Mouse (Mus musculus) hindbrain, postnatal 0 days (tissue): ENCODE results near the gene Slc35d1. TPM values are rescaled to one million over a fixed set of nuclear protein-coding genes. Genes with fewer than 3 reads are reported as not detected.

ENCODE experiments used
- ATAC-seq: fragments of 200-750 bp; cut with Nextera tagmentation; 2 replicates; pipeline ENCODE4 v1.8.0; 2017; ENCODE audit warnings: mild to moderate bottlenecking, moderate TSS enrichment, moderate library complexity
- DNase-seq: peaks from one replicate; pipeline ENCODE4 v3.0.0-alpha.2; 2015; ENCODE audit warnings: low spot score
- H3K27ac ChIP-seq: fragments of 300-500 bp; sonication (generic); 2 replicates; pipeline ENCODE4 v1.5.1; 2014; ENCODE audit warnings: mild to moderate bottlenecking
- H3K27me3 ChIP-seq: fragments of 300-500 bp; sonication (generic); 2 replicates; pipeline ENCODE4 v1.6.1; 2014; ENCODE audit warnings: low read length, mixed read lengths; ENCODE audit not compliant: insufficient read depth
- H3K36me3 ChIP-seq: fragments of 300-500 bp; sonication (generic); 2 replicates; pipeline ENCODE4 v1.6.1; 2014; ENCODE audit warnings: low read length, mixed read lengths; ENCODE audit not compliant: insufficient read depth
- H3K4me1 ChIP-seq: fragments of 300-500 bp; sonication (generic); 2 replicates; pipeline ENCODE4 v1.6.1; 2014; ENCODE audit warnings: antibody characterized with exemption, low read length, mixed read lengths; ENCODE audit not compliant: insufficient read depth
- H3K4me2 ChIP-seq: fragments of 300-500 bp; sonication (generic); 2 replicates; pipeline ENCODE4 v1.6.1; 2014; ENCODE audit warnings: low read depth, mild to moderate bottlenecking, low read length, moderate library complexity, mixed read lengths
- H3K4me3 ChIP-seq: fragments of 300-500 bp; sonication (generic); 2 replicates; pipeline ENCODE4 v1.5.1; 2014; ENCODE audit warnings: low read length
- H3K9ac ChIP-seq: fragments of 300-500 bp; sonication (generic); replicated peaks from 2 replicates; pipeline ENCODE4 v1.6.1; 2014; ENCODE audit warnings: mild to moderate bottlenecking, low read length, moderate library complexity, mixed read lengths
- H3K9me3 ChIP-seq: fragments of 300-500 bp; sonication (generic); 2 replicates; pipeline ENCODE4 v1.6.1; 2016; ENCODE audit warnings: low read length, mixed read lengths
- CTCF ChIP-seq: IDR thresholded peaks from 2 replicates; pipeline ENCODE4 v1.5.1; 2016; ENCODE audit warnings: antibody characterized with exemption, control low read depth, low read depth
- WGBS: fragments of 180-500 bp; shearing (Covaris S2); extraction: QIAGEN DNeasy Blood & Tissue Kit; methylation state at CpG from one replicate; pipeline ENCODE4 v1.1.7; 2014; 5-methylcytosine and 5-hydroxymethylcytosine counted together
- polyA plus RNA-seq: library from polyadenylated mRNA; unstranded; fragments of >200 nt; fragmentation: Nextera tagmentation; extraction: Ambion mirVana; gene quantifications from 2 replicates; pipeline ENCODE4 v1.2.1, GENCODE M21; 2015
- total RNA-seq: library from RNA; depleted of rRNA; stranded (reverse); fragments of >200 nt; gene quantifications from 2 replicates; pipeline ENCODE4 v1.2.3, GENCODE M21; 2014; rRNA removed

Slc35d1 gene
- total and polyA plus RNA-seq, 2 experiments from 2014 or later: 4.0 to 5.1 TPM

GRCm38 (mm10) chr4:103136946-103137345, 78.0 kb downstream of the Slc35d1 start:
- Histone ChIP-seq H3K9me3 (no peaks in the 10 kb centered on the region), H3K4me1 (no peaks in the 10 kb centered on the region), H3K27ac (no peak overlapping the region), H3K27me3 (no peaks in the 10 kb centered on the region), H3K9ac (no peak overlapping the region), H3K36me3 (no peaks in the 10 kb centered on the region), H3K4me3 (no peak overlapping the region), H3K4me2 (no peak overlapping the region)
- no peak for ATAC-seq
- DNase-seq: no peak
- 78% methylated on average over 1 of the region's 1 CpGs for WGBS
- no peak for TF ChIP-seq CTCF

- Histone ChIP-seq H3K4me3 (no peak overlapping the region), H3K9me3 (no peaks in the 10 kb centered on the region), H3K36me3 (no peaks in the 10 kb centered on the region), H3K4me1 (no peaks in the 10 kb centered on the region), H3K27me3 (no peaks in the 10 kb centered on the region), H3K9ac (no peak overlapping the region), H3K4me2 (no peak overlapping the region), H3K27ac (no peak overlapping the region)
- WGBS: 88% methylated on average over 4 of the region's 4 CpGs
- ATAC-seq (no peak), DNase-seq (no peak)
- TF ChIP-seq CTCF: no peak
Measured at GRCm38 (mm10) chr4:103126533-103126932, 88.4 kb downstream of the Slc35d1 start.

- no peak for TF ChIP-seq CTCF
- no peak for ATAC-seq
Measured at GRCm38 (mm10) chr4:103123606-103124005, 91.4 kb downstream of the Slc35d1 start.

GRCm38 (mm10) chr4:103123086-103123485, 91.9 kb downstream of the Slc35d1 start:
- no peak for TF ChIP-seq CTCF
- Histone ChIP-seq H3K4me2 (no peak overlapping the region), H3K36me3 (no peaks in the 10 kb centered on the region), H3K9me3 (no peaks in the 10 kb centered on the region), H3K4me1 (no peaks in the 10 kb centered on the region), H3K4me3 (no peak overlapping the region), H3K27me3 (no peaks in the 10 kb centered on the region), H3K27ac (no peak overlapping the region), H3K9ac (no peak overlapping the region)
- no peak for DNase-seq
- ATAC-seq: no peak
- WGBS: 66% methylated on average over 2 of the region's 2 CpGs

More at GRCm38 (mm10) chr4:103123606-103124005, 91.4 kb downstream of the Slc35d1 start:
- no peak for DNase-seq
- H3K9ac ChIP-seq: no peak overlapping the region
- no peaks in the 10 kb centered on the region for H3K4me1 ChIP-seq
- H3K27me3 ChIP-seq: no peaks in the 10 kb centered on the region
- H3K27ac ChIP-seq: no peak overlapping the region
- no peak overlapping the region for H3K4me3 ChIP-seq
- no peaks in the 10 kb centered on the region for H3K36me3 ChIP-seq
- no peak overlapping the region for H3K4me2 ChIP-seq
- no peaks in the 10 kb centered on the region for H3K9me3 ChIP-seq

GRCm38 (mm10) chr4:103120874-103121389, 94.0 kb downstream of the Slc35d1 start:
- no peaks in the 10 kb centered on the region for H3K27me3 ChIP-seq
- ATAC-seq: no peak
- DNase-seq: no peak
- no peak overlapping the region for H3K27ac ChIP-seq
- WGBS: 87% methylated on average over 9 of the region's 9 CpGs
- 0 out of 2 replicates have a peak, but pooled peaks cover 3% of the 10 kb centered on the region for H3K36me3 ChIP-seq
- H3K9ac ChIP-seq: no peak overlapping the region
- H3K4me3 ChIP-seq: no peak overlapping the region
- no peak for TF ChIP-seq CTCF
- peak overlapping the region; percentile 91 for H3K4me2 ChIP-seq
- no peaks in the 10 kb centered on the region; the same call in 1 of the 2 replicates for H3K4me1 ChIP-seq
- no peaks in the 10 kb centered on the region for H3K9me3 ChIP-seq

Other genes with a start within 250 kb of the Slc35d1 start
- gene Tctex1d1, start 236.6 kb downstream of the Slc35d1 start, total RNA-seq: 0.73 and 5.5 TPM in 2 replicates
- gene Tctex1d1, start 236.6 kb downstream of the Slc35d1 start, polyA plus RNA-seq: 2.0 and 2.5 TPM in 2 replicates
- gene Insl5, start 188.3 kb downstream of the Slc35d1 start, total RNA-seq: not detected in 2 replicates
- gene Insl5, start 188.3 kb downstream of the Slc35d1 start, polyA plus RNA-seq: not detected in 2 replicates
- 26.1 and 27.8 TPM in 2 replicates for gene Mier1, start 100.8 kb downstream of the Slc35d1 start, total RNA-seq
- gene Mier1, start 100.8 kb downstream of the Slc35d1 start, polyA plus RNA-seq: 37.4 and 39.2 TPM in 2 replicates
- gene Wdr78, start 100.6 kb downstream of the Slc35d1 start, total RNA-seq: 4.2 TPM in 2 replicates
- 2.8 and 3.0 TPM in 2 replicates for gene Wdr78, start 100.6 kb downstream of the Slc35d1 start, polyA plus RNA-seq
- not detected in 2 replicates for gene 4921539E11Rik, start 75.7 kb upstream of the Slc35d1 start, total RNA-seq
- not detected in 2 replicates for gene 4921539E11Rik, start 75.7 kb upstream of the Slc35d1 start, polyA plus RNA-seq
- gene Oma1, start 98.6 kb upstream of the Slc35d1 start, total RNA-seq: 4.1 and 5.6 TPM in 2 replicates
- gene Oma1, start 98.6 kb upstream of the Slc35d1 start, polyA plus RNA-seq: 9.3 and 9.9 TPM in 2 replicates